Mouse (Mus musculus): ENCODE results near the gene Plekhg3. TPM values are rescaled to one million over a fixed set of nuclear protein-coding genes. Genes with fewer than 3 reads are reported as not detected.

Gene Plekhg3
- polyA plus RNA-seq, 1 experiment from 2014 or later, result 9.5 TPM

DNA sequence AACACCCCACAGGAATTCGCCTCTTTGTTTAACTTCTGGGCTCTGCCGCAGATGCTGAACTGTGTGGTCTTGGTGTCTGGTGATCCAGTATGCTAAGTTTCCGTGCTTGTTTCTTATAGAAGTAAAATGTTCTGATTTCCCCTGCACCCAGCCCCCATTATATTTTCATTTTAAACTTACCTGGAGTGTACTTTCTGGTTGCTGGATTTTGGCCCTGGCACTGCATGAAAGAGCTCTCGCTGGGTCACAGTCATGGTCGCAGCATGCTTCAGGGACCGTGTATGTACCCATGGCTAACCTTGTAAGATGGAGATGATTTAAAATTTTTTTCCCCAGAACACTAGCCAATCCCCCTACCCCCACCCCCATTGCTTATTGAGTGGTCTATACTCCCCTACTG, 11.2 kb downstream of the Plekhg3 start:
- Histone ChIP-seq H3K4me1 (replicated peaks) (peaks cover 33% of the 10 kb centered on the region), H3K27ac (0 out of 2 replicates have a peak overlapping the region, but pooled peaks have one; percentile 22), H3K4me2 (replicated peaks) (peak overlapping the region; percentile 28; the same call in 1 of the 2 replicates), H3K36me3 (no peaks in the 10 kb centered on the region), H3K4me3 (replicated peaks) (no peak overlapping the region), H3K27me3 (replicated peaks) (no peaks in the 10 kb centered on the region), H3K9ac (no peak overlapping the region), H3K9me3 (no peaks in the 10 kb centered on the region)
- ATAC-seq, result no peak
- WGBS, result 63% methylated on average over 6 of the region's 6 CpGs

DNA sequence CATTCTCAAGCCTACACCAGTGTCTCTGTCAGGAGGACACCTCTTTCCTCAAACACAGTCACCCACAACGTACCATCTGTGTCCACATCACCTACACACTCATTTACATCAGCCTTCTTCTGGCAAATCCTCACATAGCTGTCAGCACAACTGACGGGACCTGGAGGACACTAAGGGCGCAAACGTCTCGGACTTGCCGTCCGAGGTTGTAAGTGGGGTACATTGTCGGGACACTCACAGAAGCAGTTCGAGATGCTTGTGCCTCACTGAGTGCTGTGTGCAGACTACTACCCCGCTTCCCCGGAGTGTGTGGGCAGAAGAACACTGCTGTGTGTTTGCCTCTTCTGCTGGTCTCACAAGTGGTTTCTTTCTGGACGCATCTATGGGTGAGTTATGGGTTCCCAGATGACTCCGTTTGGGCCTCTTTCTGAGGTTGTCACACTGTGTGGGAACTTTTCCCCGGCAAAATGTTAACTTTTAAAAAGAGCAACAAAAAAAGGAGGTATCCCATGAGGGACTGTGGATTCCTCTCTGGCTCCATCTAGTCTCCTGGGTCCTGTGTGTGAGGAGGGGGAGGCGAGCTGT, 15.2 kb downstream of the Plekhg3 start:
- no peaks in the 10 kb centered on the region for H3K27me3 ChIP-seq (replicated peaks)
- H3K9ac ChIP-seq, result 0 out of 2 replicates have a peak overlapping the region, but pooled peaks have one; percentile 22
- no peaks in the 10 kb centered on the region for H3K9me3 ChIP-seq
- peak overlapping the region; percentile 88; the same call in 1 of the 2 replicates for H3K27ac ChIP-seq
- no peak for ATAC-seq
- WGBS, result 49% methylated on average over 15 of the region's 15 CpGs
- peaks cover 58% of the 10 kb centered on the region for H3K4me1 ChIP-seq (replicated peaks)
- H3K36me3 ChIP-seq, result no peaks in the 10 kb centered on the region
- H3K4me3 ChIP-seq (replicated peaks), result peak overlapping the region; percentile 14; the same call in 1 of the 2 replicates
- H3K4me2 ChIP-seq (replicated peaks), result peak overlapping the region; percentile 52

DNA sequence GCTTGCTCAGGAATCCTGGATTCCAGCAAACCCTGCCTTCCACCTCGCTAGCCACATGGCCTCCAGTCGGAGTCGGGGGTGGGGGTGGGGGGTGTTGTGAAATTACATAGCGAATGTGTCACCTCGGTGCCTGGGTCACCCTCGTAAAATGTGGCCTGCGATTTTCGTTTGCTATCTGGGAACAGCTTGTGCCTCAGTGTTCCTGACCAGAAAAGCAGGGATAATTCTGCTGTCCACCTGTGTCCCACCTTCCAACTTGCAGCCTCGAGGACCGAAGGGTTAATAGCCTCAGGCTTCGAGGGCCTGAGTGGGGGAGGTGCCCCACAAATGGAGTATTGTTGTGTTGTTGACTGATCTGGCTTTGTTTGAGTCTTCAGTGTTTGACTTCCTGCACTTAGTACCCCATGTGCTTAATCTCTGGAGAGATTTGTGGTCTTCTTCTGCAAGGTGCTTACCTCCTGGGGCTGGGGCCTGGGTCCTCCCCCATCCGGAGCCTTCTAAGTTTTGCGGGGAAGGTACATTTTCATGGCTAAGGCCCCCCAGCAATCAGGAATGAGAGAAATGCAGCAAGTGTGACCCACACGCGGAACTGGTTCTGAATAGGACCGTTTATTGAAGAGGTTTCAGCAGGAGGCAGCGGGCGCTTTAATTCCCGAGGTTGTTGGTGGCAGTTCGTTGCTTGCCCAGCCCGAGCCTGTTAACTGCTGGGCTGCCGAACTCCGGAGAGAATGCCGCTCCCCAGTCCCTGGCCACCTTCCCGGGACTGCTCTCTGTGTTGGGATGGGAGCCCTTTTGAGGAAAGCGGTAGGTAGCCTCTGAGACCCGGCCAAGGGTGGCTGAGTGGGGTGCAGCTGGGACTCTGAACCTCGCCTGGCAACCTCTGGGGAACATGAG, 15.9 kb downstream of the Plekhg3 start:
- peak overlapping the region; percentile 22 for H3K9ac ChIP-seq
- peak overlapping the region; percentile 52 for H3K4me2 ChIP-seq (replicated peaks)
- no peaks in the 10 kb centered on the region for H3K9me3 ChIP-seq
- peak overlapping the region; percentile 14 for H3K4me3 ChIP-seq (replicated peaks)
- no peaks in the 10 kb centered on the region for H3K27me3 ChIP-seq (replicated peaks)
- WGBS, result 17% methylated on average over 28 of the region's 28 CpGs
- no peaks in the 10 kb centered on the region for H3K36me3 ChIP-seq
- peaks cover 58% of the 10 kb centered on the region for H3K4me1 ChIP-seq (replicated peaks)
- peak overlapping the region; percentile 88 for H3K27ac ChIP-seq
- ATAC-seq, result no peak; the same call in 1 of the 2 replicates

DNA sequence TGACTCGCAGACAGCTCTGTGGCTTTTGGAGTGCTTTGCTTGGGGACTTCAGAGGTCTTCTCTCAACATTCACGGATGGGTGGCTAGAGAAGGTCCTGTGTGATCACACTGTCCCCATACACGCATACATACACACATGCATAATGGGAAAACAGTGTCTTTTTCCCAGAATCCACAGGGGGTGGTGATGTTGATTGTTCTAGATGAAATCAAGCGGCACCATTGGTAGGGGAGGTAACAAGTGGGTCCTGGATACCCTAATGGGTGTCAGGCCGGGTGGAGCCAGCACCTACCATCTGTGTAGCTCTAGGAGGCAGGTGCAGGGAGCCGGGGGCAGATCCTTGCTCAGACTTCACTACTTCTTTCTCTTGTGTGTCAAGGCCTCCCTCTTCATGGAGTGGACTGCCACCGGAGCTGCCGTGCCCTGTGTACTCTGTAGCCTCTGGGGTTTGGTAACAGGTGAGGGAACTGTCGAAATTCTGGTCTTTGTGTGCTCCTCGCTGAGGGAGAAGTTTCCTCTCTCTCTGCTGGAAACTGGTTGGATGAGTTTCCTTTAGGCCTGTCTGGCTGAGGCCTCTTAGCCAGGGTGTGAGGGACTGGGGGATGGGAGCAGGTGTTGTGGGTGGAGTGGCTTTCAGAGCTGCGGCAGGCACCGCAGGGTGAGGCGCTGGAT, 16.9 kb downstream of the Plekhg3 start:
- H3K4me1 ChIP-seq (replicated peaks), result peaks cover 65% of the 10 kb centered on the region
- no peaks in the 10 kb centered on the region for H3K9me3 ChIP-seq
- H3K36me3 ChIP-seq, result no peaks in the 10 kb centered on the region
- peak overlapping the region; percentile 22; the same call in 1 of the 2 replicates for H3K9ac ChIP-seq
- 37% methylated on average over 13 of the region's 13 CpGs for WGBS
- peak overlapping the region; percentile 14; the same call in 1 of the 2 replicates for H3K4me3 ChIP-seq (replicated peaks)
- H3K4me2 ChIP-seq (replicated peaks), result peak overlapping the region; percentile 52
- peak; percentile 85 for ATAC-seq
- H3K27ac ChIP-seq, result peak overlapping the region; percentile 88
- H3K27me3 ChIP-seq (replicated peaks), result no peaks in the 10 kb centered on the region

DNA sequence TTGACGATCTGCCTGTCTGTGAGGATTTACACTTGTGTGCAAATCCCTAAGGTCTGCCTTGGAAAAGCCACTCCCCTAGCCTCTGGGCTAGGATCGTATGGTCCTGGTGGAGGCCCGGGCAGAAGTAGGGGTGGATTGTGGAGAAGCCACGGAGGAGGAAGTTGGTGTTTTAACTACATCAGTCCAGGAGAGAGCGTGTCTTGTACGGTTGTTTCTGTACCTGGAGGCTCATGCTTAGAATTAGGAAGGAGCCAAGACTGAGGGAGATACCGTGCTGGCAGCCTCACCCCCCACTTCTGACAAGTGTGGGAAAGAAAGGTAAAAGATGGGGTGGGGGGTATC, 17.4 kb downstream of the Plekhg3 start:
- H3K4me3 ChIP-seq (replicated peaks), result no peak overlapping the region
- 0 out of 2 replicates have a peak overlapping the region, but pooled peaks have one; percentile 15 for H3K9ac ChIP-seq
- no peaks in the 10 kb centered on the region for H3K36me3 ChIP-seq
- H3K4me2 ChIP-seq (replicated peaks), result peak overlapping the region; percentile 52
- H3K27ac ChIP-seq, result peak overlapping the region; percentile 88
- peaks cover 70% of the 10 kb centered on the region for H3K4me1 ChIP-seq (replicated peaks)
- WGBS, result 22% methylated on average over 7 of the region's 7 CpGs
- no peak for ATAC-seq
- no peaks in the 10 kb centered on the region for H3K9me3 ChIP-seq
- no peaks in the 10 kb centered on the region for H3K27me3 ChIP-seq (replicated peaks)

DNA sequence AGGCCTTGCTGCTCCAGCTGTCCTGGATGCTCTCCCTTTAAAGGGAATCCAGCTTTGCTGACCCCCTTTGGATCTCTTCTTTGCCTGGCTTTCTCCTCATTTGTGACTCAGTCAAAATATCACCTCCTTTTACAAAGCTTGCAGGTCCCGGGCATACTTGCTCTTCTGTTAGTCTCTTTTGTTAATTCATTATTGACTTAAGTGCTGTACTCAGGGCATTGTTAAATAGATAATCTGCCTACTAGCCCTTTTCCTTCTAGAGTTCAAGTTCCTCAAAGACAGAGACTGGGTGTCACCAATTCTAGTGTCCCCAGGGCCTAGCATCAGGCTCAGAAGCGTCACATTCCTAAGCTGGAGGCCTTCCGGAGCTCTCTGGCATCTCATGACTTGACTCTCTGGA, 18.5 kb downstream of the Plekhg3 start:
- H3K27ac ChIP-seq, result no peak overlapping the region
- no peaks in the 10 kb centered on the region for H3K27me3 ChIP-seq (replicated peaks)
- no peaks in the 10 kb centered on the region for H3K9me3 ChIP-seq
- H3K36me3 ChIP-seq, result no peaks in the 10 kb centered on the region
- H3K4me1 ChIP-seq (replicated peaks), result peaks cover 79% of the 10 kb centered on the region
- H3K9ac ChIP-seq, result no peak overlapping the region
- WGBS, result 83% methylated on average over 3 of the region's 3 CpGs
- H3K4me3 ChIP-seq (replicated peaks), result no peak overlapping the region
- no peak overlapping the region for H3K4me2 ChIP-seq (replicated peaks)
- ATAC-seq, result no peak

DNA sequence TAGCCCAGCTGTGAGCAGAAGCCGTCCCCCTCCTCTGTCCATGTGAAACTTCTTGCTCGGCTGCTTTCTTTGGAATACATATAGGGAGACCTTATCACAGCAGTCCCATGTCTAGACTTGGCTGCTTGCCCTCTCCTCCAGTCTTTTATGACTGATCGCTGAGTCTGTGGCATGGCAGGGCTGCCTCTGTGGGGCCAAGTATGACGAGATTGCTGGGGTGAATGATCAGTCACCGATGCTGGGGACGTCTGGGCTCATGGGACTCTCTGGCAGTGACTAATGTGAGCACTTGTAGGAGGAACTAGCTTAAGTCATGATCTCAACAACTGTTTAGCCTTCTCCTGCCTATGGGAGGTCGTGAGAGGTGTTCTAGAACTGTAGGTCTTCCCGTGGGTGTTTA, 21.6 kb downstream of the Plekhg3 start:
- Histone ChIP-seq H3K9me3 (no peaks in the 10 kb centered on the region), H3K4me2 (replicated peaks) (no peak overlapping the region; the same call in 1 of the 2 replicates), H3K27me3 (replicated peaks) (no peaks in the 10 kb centered on the region), H3K4me3 (replicated peaks) (no peak overlapping the region), H3K27ac (peak overlapping the region; percentile 73), H3K9ac (no peak overlapping the region), H3K36me3 (no peaks in the 10 kb centered on the region), H3K4me1 (replicated peaks) (peaks cover 84% of the 10 kb centered on the region)
- ATAC-seq, result peak; percentile 84
- WGBS, result 20% methylated on average over 8 of the region's 8 CpGs

DNA sequence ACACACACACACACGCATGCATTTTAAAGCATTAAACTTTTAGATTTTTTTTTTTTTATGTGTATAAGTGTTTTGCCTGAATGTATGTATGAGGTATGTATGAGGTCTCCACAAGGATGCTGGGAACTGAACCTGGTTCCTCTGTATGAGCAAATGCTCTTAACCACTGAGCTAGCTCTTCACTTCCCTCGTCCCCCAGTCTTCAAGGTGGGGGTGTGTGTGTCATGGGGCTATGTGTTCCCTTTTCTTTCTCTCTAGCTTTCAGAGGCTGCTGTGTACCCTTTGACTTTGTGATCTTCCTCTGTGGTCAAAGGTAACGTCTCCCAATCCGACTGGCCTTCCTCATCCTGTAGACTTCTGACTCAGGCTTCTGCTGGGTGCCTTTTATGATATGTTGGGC, 22.3 kb downstream of the Plekhg3 start:
- WGBS, result 81% methylated on average over 4 of the region's 4 CpGs
- no peak overlapping the region for H3K9ac ChIP-seq
- H3K36me3 ChIP-seq, result no peaks in the 10 kb centered on the region
- H3K4me2 ChIP-seq (replicated peaks), result no peak overlapping the region
- no peak for ATAC-seq
- H3K9me3 ChIP-seq, result no peaks in the 10 kb centered on the region
- H3K4me1 ChIP-seq (replicated peaks), result peaks cover 82% of the 10 kb centered on the region
- peak overlapping the region; percentile 73 for H3K27ac ChIP-seq
- no peaks in the 10 kb centered on the region for H3K27me3 ChIP-seq (replicated peaks)
- H3K4me3 ChIP-seq (replicated peaks), result no peak overlapping the region

DNA sequence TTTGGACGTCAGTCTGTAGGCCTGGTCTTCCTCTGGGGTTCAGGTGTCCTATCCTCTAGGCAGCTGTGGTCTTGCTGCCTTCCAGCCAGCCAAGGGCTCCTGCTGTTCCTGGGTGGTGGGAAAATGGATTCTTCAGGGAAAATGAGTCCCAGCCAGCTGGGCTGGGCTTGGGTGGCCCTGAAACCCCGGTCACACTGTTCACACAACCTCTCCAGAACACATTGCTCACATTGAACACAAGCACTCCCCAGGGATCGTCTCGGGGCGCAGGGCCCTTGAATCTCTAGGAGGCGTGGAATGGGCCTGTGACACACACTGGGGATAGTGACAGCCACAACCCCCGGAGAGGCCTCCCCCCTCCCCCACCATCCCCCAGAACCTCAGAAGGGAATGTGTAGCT, 23.2 kb downstream of the Plekhg3 start:
- 72% methylated on average over 7 of the region's 7 CpGs for WGBS
- Histone ChIP-seq H3K27ac (no peak overlapping the region), H3K4me3 (replicated peaks) (no peak overlapping the region), H3K4me1 (replicated peaks) (peaks cover 72% of the 10 kb centered on the region), H3K27me3 (replicated peaks) (no peaks in the 10 kb centered on the region), H3K9me3 (no peaks in the 10 kb centered on the region), H3K9ac (no peak overlapping the region), H3K4me2 (replicated peaks) (0 out of 2 replicates have a peak overlapping the region, but pooled peaks have one; percentile 9), H3K36me3 (no peaks in the 10 kb centered on the region)
- ATAC-seq, result no peak

DNA sequence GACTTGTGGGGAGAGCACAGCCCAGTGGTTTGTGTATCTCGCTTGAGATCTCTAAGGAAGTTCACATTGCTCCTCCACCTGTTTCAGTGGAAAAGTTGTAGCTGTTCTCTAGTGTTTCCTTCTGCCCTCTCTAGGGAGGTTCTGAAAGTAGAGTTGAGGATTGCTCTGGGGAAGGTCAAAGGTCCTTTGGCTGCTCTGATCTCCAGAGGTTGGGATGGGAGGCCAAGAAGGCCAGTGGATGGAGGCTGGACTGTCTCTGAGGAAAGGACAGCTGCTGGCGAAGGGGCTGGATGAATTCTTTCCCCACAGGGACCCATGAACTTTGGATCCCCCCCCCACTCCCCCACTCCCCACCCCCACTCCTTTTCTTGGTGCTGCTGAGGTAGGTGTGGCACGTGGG, 23.7 kb downstream of the Plekhg3 start:
- H3K9ac ChIP-seq, result no peak overlapping the region
- no peak for ATAC-seq
- H3K4me2 ChIP-seq (replicated peaks), result 0 out of 2 replicates have a peak overlapping the region, but pooled peaks have one; percentile 9
- WGBS, result 75% methylated on average over 3 of the region's 3 CpGs
- H3K36me3 ChIP-seq, result no peaks in the 10 kb centered on the region
- H3K9me3 ChIP-seq, result no peaks in the 10 kb centered on the region
- H3K4me3 ChIP-seq (replicated peaks), result no peak overlapping the region
- no peaks in the 10 kb centered on the region for H3K27me3 ChIP-seq (replicated peaks)
- 0 out of 2 replicates have a peak overlapping the region, but pooled peaks have one; percentile 44 for H3K27ac ChIP-seq
- H3K4me1 ChIP-seq (replicated peaks), result peaks cover 68% of the 10 kb centered on the region

DNA sequence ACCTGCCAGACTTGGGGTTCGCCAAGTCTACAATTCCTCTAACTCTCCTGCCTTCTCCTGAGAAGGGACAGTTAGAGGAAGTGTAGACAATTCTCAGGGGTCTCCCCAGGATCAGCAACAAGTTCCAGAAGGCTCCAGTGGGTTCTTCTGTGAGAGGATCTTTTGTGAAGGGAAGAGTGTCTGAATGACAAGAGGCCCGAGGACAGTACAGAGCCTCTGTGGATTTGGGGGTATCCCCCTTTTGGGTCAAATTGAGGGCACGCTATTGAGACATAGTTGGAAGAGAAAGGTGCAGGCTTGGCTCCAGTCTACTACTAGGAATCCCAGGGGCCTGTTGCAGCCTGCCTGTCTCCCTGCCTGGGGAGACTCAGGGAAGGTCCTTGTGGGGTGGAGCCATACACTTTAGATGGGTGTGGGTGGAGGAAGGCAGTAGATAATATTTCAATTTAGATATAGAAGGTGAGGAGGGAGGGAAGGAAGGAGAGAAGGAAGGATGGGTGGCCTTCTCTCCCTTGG, 24.2 kb downstream of the Plekhg3 start:
- H3K27ac ChIP-seq, result 0 out of 2 replicates have a peak overlapping the region, but pooled peaks have one; percentile 44
- ATAC-seq, result no peak
- no peaks in the 10 kb centered on the region for H3K9me3 ChIP-seq
- no peak overlapping the region for H3K4me3 ChIP-seq (replicated peaks)
- 82% methylated on average over 3 of the region's 3 CpGs for WGBS
- peaks cover under 1% of the 10 kb centered on the region for H3K36me3 ChIP-seq
- no peak overlapping the region for H3K9ac ChIP-seq
- H3K27me3 ChIP-seq (replicated peaks), result no peaks in the 10 kb centered on the region
- H3K4me1 ChIP-seq (replicated peaks), result peaks cover 66% of the 10 kb centered on the region
- H3K4me2 ChIP-seq (replicated peaks), result no peak overlapping the region

DNA sequence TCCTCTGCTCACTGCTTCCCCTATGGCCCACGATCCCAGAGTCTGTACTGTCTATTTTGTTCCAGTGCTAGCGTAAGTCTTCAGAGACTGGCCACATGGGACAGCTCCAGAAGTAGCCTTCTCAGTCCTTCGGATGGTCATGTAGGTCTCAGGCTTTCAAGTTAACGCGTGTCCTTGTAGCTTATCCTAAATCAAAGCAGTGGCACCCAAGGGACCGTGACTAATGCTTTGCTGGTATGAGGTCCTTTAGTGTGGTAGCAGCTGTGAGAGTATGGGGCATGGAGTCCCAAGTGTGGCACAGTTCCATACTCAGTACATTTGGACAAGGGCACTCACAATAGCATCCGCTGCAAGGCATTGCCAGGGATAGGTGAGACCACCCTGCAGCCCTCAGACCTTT, 25.5 kb downstream of the Plekhg3 start:
- H3K4me1 ChIP-seq (replicated peaks), result peaks cover 59% of the 10 kb centered on the region
- H3K36me3 ChIP-seq, result peaks cover 12% of the 10 kb centered on the region
- H3K27me3 ChIP-seq (replicated peaks), result no peaks in the 10 kb centered on the region
- no peaks in the 10 kb centered on the region for H3K9me3 ChIP-seq
- ATAC-seq, result no peak
- no peak overlapping the region for H3K9ac ChIP-seq
- H3K27ac ChIP-seq, result no peak overlapping the region
- H3K4me3 ChIP-seq (replicated peaks), result no peak overlapping the region
- WGBS, result 74% methylated on average over 7 of the region's 7 CpGs
- H3K4me2 ChIP-seq (replicated peaks), result no peak overlapping the region

Measured in intestine, embryonic 15.5 days (tissue).